Mouse (Mus musculus): ENCODE measurements around the gene Ing3. TPM values are rescaled to one million over a fixed set of nuclear protein-coding genes. Genes with fewer than 3 reads are reported as not detected.

Ing3 gene
- total and polyA plus RNA-seq, 3 experiments: 14.5 to 34.3 (median 21.9) TPM

DNA sequence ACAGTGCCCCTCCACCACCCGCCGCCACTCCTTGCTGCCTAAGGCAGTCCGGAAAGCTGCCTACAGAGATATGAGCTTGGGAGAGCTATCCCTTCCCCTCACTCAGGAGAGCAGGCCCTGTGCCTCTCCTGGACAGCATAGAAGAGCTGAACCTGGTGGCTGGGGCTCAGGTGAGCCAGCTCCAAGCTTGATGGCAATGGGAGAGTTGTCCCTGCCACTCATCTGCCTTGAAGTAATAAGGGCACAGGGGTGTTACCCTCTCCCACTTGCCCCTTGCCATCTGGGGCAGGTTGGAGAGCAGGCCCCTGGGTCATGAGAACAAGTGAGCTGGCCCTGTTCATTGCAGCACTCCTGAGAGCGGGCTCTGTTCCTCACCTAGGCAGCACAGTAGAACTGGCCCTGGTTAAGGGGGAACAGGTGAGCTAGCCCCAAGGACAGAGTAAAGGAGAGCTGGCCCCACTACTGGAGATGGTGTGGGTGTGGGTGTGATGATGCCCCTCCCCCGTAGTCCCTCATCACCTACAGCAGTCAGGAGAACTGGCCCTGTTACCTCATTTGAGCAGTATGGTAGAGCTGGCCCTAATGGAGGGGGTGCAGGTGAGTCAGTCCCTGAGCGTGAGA is 65.0 kb downstream of the Ing3 start:
- no peak for DNase-seq (ENCODE audit: extremely low read depth)
- Histone ChIP-seq H3K36me3 (replicated peaks in 1 of 2; ENCODE audit: control insufficient read depth in 1 of 2, insufficient read depth in 1 of 2, low read length in 1 of 2) (no peaks in the 10 kb centered on the region), H3K9ac (ENCODE audit: insufficient read depth, low read depth) (no peak overlapping the region), H3K4me1 (ENCODE audit: control insufficient read depth in 1 of 2, insufficient read depth in 2 of 2) (peaks cover 0 to 5% of the 10 kb centered on the region in 2 experiments; a peak in 1 of 4 replicates), H3K27ac (ENCODE audit: insufficient read depth, low read depth) (no peak overlapping the region), H3K4me3 (replicated peaks in 1 of 3; ENCODE audit: low read depth in 2 of 3, low read length in 2 of 3, poor library complexity in 1 of 3) (no peak overlapping the region), H3K4me2 (ENCODE audit: insufficient read depth, low read depth, poor library complexity, severe bottlenecking) (no peak overlapping the region), H3K9me3 (replicated peaks; ENCODE audit: low read length) (no peaks in the 10 kb centered on the region), H3K79me2 (replicated peaks; ENCODE audit: control insufficient read depth, extremely low read depth, insufficient read depth, poor library complexity, severe bottlenecking) (no peaks in the 10 kb centered on the region), H3K27me3 (replicated peaks) (no peaks in the 10 kb centered on the region)
- in situ Hi-C loops (cut with MboI; ENCODE audit: low pct_ligation_motif_present, low pct_unique_long_range_greater_than_20kb, low sequenced_read_pairs): no loop called here
- no peak for TF ChIP-seq POLR2A (IDR thresholded peaks at IDR 0.05; ENCODE audit: low read depth, low read length)
- TF ChIP-seq TBP (conservative IDR thresholded peaks at IDR 0.05; ENCODE audit: low read depth, low read length): no peak
- no peak for TF ChIP-seq E2F4 (IDR thresholded peaks at IDR 0.05; ENCODE audit: insufficient replicate concordance, low read depth, low read length)
- no peak for TF ChIP-seq ELF1 (IDR thresholded peaks at IDR 0.05; ENCODE audit: low read depth, low read length)
- no peak for TF ChIP-seq TCF12 (IDR thresholded peaks at IDR 0.05; ENCODE audit: low read depth, low read length)
- TF ChIP-seq MAX (IDR thresholded peaks at IDR 0.05; ENCODE audit: low read length): no peak
- no peak for TF ChIP-seq POLR2AphosphoS2 (IDR thresholded peaks at IDR 0.05; ENCODE audit: low read depth, low read length)
- TF ChIP-seq SIN3A (IDR thresholded peaks at IDR 0.05; ENCODE audit: low read length): no peak
- no peak for TF ChIP-seq USF1 (IDR thresholded peaks at IDR 0.05; ENCODE audit: low read depth, low read length)
- TF ChIP-seq ZNF384 (IDR thresholded peaks at IDR 0.05; ENCODE audit: low read depth, low read length): no peak
- no peak for TF ChIP-seq CTCF (conservative IDR thresholded peaks at IDR 0.05 in 1 of 2, IDR thresholded peaks at IDR 0.05 in 1 of 2; ENCODE audit: low read depth in 2 of 2, low read length in 2 of 2)
- no peak for TF ChIP-seq ZC3H11A (IDR thresholded peaks at IDR 0.05; ENCODE audit: low read depth, low read length)
- TF ChIP-seq SMC3 (IDR thresholded peaks at IDR 0.05; ENCODE audit: low read depth, low read length): no peak
- TF ChIP-seq NRF1 (IDR thresholded peaks at IDR 0.05; ENCODE audit: low read depth, low read length): no peak
- no peak for TF ChIP-seq RCOR1 (conservative IDR thresholded peaks at IDR 0.05; ENCODE audit: low read depth, low read length)
- dilution Hi-C loops (cut with MboI; ENCODE audit: extremely low pct_ligation_motif_present, extremely low pct_unique_long_range_greater_than_20kb, low sequenced_read_pairs): no loop called here

DNA sequence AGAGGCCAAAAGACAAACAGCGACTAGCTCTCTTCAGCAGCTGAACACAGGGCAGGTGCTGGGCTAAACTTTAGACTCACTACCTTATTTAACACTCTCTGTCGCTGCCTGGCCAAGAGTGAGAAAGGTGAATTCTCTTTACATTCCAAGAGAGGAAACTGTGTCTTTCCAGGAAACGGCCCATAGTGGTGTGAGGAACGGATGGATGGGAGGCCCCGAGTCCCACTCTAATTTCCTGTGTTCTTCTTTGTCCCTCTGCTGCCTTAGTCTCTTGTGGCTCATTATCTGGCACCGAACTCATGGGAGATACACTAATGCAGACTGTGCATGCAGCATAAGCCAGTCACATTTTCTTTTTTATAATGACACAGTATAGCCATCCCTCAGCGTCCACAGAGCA is 68.3 kb downstream of the Ing3 start:
- dilution Hi-C loops (cut with MboI; ENCODE audit: extremely low pct_ligation_motif_present, extremely low pct_unique_long_range_greater_than_20kb, low sequenced_read_pairs) (no loop called here), in situ Hi-C loops (cut with MboI; ENCODE audit: low pct_ligation_motif_present, low pct_unique_long_range_greater_than_20kb, low sequenced_read_pairs) (no loop called here)
- H3K4me1 ChIP-seq (ENCODE audit: control insufficient read depth in 1 of 2, insufficient read depth in 2 of 2): peaks cover 0 to 8% of the 10 kb centered on the region in 2 experiments; a peak in 2 of 4 replicates
- no peaks in the 10 kb centered on the region for H3K27me3 ChIP-seq (replicated peaks)
- no peak overlapping the region for H3K4me2 ChIP-seq (ENCODE audit: insufficient read depth, low read depth, poor library complexity, severe bottlenecking)
- H3K27ac ChIP-seq (ENCODE audit: insufficient read depth, low read depth): no peak overlapping the region
- no peaks in the 10 kb centered on the region for H3K79me2 ChIP-seq (replicated peaks; ENCODE audit: control insufficient read depth, extremely low read depth, insufficient read depth, poor library complexity, severe bottlenecking)
- TF ChIP-seq NRF1 (IDR thresholded peaks at IDR 0.05; ENCODE audit: low read depth, low read length) (no peak), MXI1 (IDR thresholded peaks at IDR 0.05; ENCODE audit: low read depth, low read length) (no peak), ELF1 (IDR thresholded peaks at IDR 0.05; ENCODE audit: low read depth, low read length) (no peak), CHD2 (IDR thresholded peaks at IDR 0.05; ENCODE audit: low read length) (no peak), CTCF (conservative IDR thresholded peaks at IDR 0.05 in 1 of 2, IDR thresholded peaks at IDR 0.05 in 1 of 2; ENCODE audit: low read depth in 2 of 2, low read length in 2 of 2) (no peak), POLR2A (IDR thresholded peaks at IDR 0.05; ENCODE audit: low read depth, low read length) (no peak), ZKSCAN1 (IDR thresholded peaks at IDR 0.05; ENCODE audit: borderline replicate concordance, low read depth, low read length) (no peak), MAZ (IDR thresholded peaks at IDR 0.05; ENCODE audit: low read depth, low read length) (no peak), JUN (IDR thresholded peaks at IDR 0.05; ENCODE audit: insufficient read depth, low read depth, low read length) (no peak), PAX5 (IDR thresholded peaks at IDR 0.05; ENCODE audit: low read length) (no peak), MAFK (IDR thresholded peaks at IDR 0.05; ENCODE audit: insufficient replicate concordance, low read length) (no peak), ZNF384 (IDR thresholded peaks at IDR 0.05; ENCODE audit: low read depth, low read length) (no peak), TCF12 (IDR thresholded peaks at IDR 0.05; ENCODE audit: low read depth, low read length) (no peak), USF1 (IDR thresholded peaks at IDR 0.05; ENCODE audit: low read depth, low read length) (no peak), E2F4 (IDR thresholded peaks at IDR 0.05; ENCODE audit: insufficient replicate concordance, low read depth, low read length) (no peak), UBTF (IDR thresholded peaks at IDR 0.05; ENCODE audit: low read depth, low read length) (no peak), EP300 (IDR thresholded peaks at IDR 0.05; ENCODE audit: low read length) (no peak), JUND (conservative IDR thresholded peaks at IDR 0.05; ENCODE audit: low read depth, low read length) (no peak), CHD1 (IDR thresholded peaks at IDR 0.05; ENCODE audit: low read depth, low read length) (no peak)
- no peaks in the 10 kb centered on the region for H3K9me3 ChIP-seq (replicated peaks; ENCODE audit: low read length)
- H3K36me3 ChIP-seq (replicated peaks in 1 of 2; ENCODE audit: control insufficient read depth in 1 of 2, insufficient read depth in 1 of 2, low read length in 1 of 2): no peaks in the 10 kb centered on the region
- DNase-seq (ENCODE audit: extremely low read depth): no peak
- H3K4me3 ChIP-seq (replicated peaks in 1 of 3; ENCODE audit: low read depth in 2 of 3, low read length in 2 of 3, poor library complexity in 1 of 3): no peak overlapping the region
- H3K9ac ChIP-seq (ENCODE audit: insufficient read depth, low read depth): no peak overlapping the region
